Mouse (Mus musculus): ENCODE measurements around the gene Bach2. TPM values are rescaled to one million over a fixed set of nuclear protein-coding genes. Genes with fewer than 3 reads are reported as not detected.

Gene Bach2
- polyA plus RNA-seq, 2 experiments from 2014 or later: 21.5 to 23.6 TPM

- peak; percentile 56 for ATAC-seq
These were observed 11.9 kb downstream of the Bach2 start for GRCm38 (mm10) chr4:32250333-32251004.

GRCm38 (mm10) chr4:32251005-32251365 is 12.4 kb downstream of the Bach2 start:
- ATAC-seq: no peak

GRCm38 (mm10) chr4:32251946-32252672 is 13.5 kb downstream of the Bach2 start:
- no peak for ATAC-seq

GRCm38 (mm10) chr4:32257686-32258085 is 19.1 kb downstream of the Bach2 start:
- peak; percentile 60 for ATAC-seq

GRCm38 (mm10) chr4:32258093-32258492 is 19.5 kb downstream of the Bach2 start:
- ATAC-seq: peak; percentile 82

GRCm38 (mm10) chr4:32258596-32258995 is 20.0 kb downstream of the Bach2 start:
- peak; percentile 0 for ATAC-seq

- ATAC-seq: no peak
These were observed 22.3 kb downstream of the Bach2 start for GRCm38 (mm10) chr4:32260909-32261308.

GRCm38 (mm10) chr4:32262825-32263684 is 24.5 kb downstream of the Bach2 start:
- ATAC-seq: peak; percentile 39

GRCm38 (mm10) chr4:32263685-32264038 is 25.1 kb downstream of the Bach2 start:
- peak; percentile 56 for ATAC-seq

GRCm38 (mm10) chr4:32264892-32265291 is 26.3 kb downstream of the Bach2 start:
- no peak for ATAC-seq

- ATAC-seq: no peak
These were observed 28.1 kb downstream of the Bach2 start for GRCm38 (mm10) chr4:32266731-32267130.

GRCm38 (mm10) chr4:32268042-32268441 is 29.4 kb downstream of the Bach2 start:
- no peak for ATAC-seq

- ATAC-seq: peak; percentile 63
These were observed 33.8 kb downstream of the Bach2 start for GRCm38 (mm10) chr4:32272398-32272797.

GRCm38 (mm10) chr4:32274776-32275294 is 36.2 kb downstream of the Bach2 start:
- no peak for ATAC-seq

- no peak for ATAC-seq
These were observed 41.2 kb downstream of the Bach2 start for GRCm38 (mm10) chr4:32279842-32280241.

GRCm38 (mm10) chr4:32280401-32280800 is 41.8 kb downstream of the Bach2 start:
- peak; percentile 82 for ATAC-seq

GRCm38 (mm10) chr4:32281306-32281705 is 42.7 kb downstream of the Bach2 start:
- ATAC-seq: peak; percentile 36

GRCm38 (mm10) chr4:32286405-32286804 is 47.8 kb downstream of the Bach2 start:
- no peak for ATAC-seq

GRCm38 (mm10) chr4:32288036-32288860 is 49.6 kb downstream of the Bach2 start:
- ATAC-seq: peak; percentile 62

- no peak for ATAC-seq
These were observed 51.2 kb downstream of the Bach2 start for GRCm38 (mm10) chr4:32289845-32290244.

- peak; percentile 57 for ATAC-seq
These were observed 52.8 kb downstream of the Bach2 start for GRCm38 (mm10) chr4:32291406-32291805.

GRCm38 (mm10) chr4:32293686-32294265 is 55.2 kb downstream of the Bach2 start:
- peak; percentile 26 for ATAC-seq

Data from CD4-positive, CD25-positive, alpha-beta regulatory T cell, adult 4 months (primary cell).